Mouse (Mus musculus) gastrocnemius, adult 2 months (tissue): ENCODE results near the gene Cry2. TPM values are rescaled to one million over a fixed set of nuclear protein-coding genes. Genes with fewer than 3 reads are reported as not detected.

Experiments used
- DNase-seq: peaks from one replicate; pipeline ENCODE4 v3.0.0; 2022
- H3K27ac ChIP-seq: fragments of 200-600 bp; 2 replicates; pipeline ENCODE4 v1.8.1; 2022; ENCODE audit warnings: mild to moderate bottlenecking
- H3K4me3 ChIP-seq: fragments of 200-600 bp; 2 replicates; pipeline ENCODE4 v1.8.1; 2022; ENCODE audit warnings: mild to moderate bottlenecking, moderate library complexity
- CTCF ChIP-seq: fragments of 200-600 bp; IDR thresholded peaks from 2 replicates; pipeline ENCODE4 v1.8.1; 2022; ENCODE audit warnings: antibody characterized with exemption, mild to moderate bottlenecking, moderate library complexity
- intact Hi-C: fragments of 180-260 bp; cut with DNase I; formaldehyde crosslinking; loops from one replicate; pipeline ENCODE4 v1.15.1; 2025
- total RNA-seq, 2 experiments: library from RNA; stranded (reverse); gene quantifications; 2 replicates each; pipeline ENCODE4 v1.2.3; 2021

Gene Cry2
- total RNA-seq, 2 experiments from 2014 or later = 12.5 to 26.8 TPM

DNA sequence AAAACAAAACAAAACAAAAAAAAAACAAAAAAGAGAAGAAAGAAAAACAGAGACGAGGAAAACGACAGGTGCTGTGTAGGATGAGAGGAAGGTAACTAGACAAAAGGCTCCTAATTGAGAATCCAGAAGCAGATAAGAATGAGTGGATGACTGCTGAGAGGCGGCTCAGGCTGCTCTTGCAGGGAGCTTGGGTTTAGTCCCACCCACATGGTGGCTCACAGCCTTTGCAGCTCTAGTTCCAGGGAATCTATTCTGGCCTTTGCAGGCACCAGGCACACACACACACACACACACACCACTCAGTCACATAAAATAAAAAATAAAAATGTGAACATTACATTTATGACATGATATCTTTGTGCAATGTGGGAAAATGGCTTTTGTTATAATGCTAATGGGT is 4.7 kb upstream of the Cry2 start:
- intact Hi-C loops = loop anchor here (1.0 to 5.0 kb wide), 5 partner anchors 86 to 451 kb away; no protein-coding TSS in a partner anchor
- no peak for TF ChIP-seq CTCF
- Histone ChIP-seq H3K27ac (no peak overlapping the region), H3K4me3 (no peak overlapping the region)
- DNase-seq = no peak

DNA sequence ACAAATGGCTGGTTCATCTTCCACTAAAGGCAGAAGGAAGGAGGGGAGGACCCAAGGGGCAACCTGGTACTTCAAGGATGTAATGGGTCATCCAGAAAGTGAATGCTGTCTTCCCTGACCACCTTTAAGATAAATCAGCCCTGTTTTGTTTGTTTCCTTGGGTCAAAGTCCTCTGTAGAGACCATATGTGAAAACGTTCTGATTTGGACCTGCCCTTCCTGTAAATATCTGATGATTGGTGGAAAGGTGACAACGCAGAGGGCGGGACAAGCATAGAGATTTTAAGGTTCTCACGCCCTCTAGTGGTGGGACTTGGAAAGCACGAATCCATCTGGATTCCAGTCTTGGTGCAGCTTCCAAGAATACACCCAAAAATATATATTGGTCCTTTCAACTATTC is 4.0 kb upstream of the Cry2 start:
- Histone ChIP-seq H3K27ac (peak overlapping the region; percentile 72), H3K4me3 (peak overlapping the region; percentile 50; the same call in 1 of the 2 replicates)
- intact Hi-C loops = loop anchor here (1.0 to 5.0 kb wide), 6 partner anchors 63 to 451 kb away; partner anchors contain the start of genes Large2 and Pex16
- peak; percentile 85 for DNase-seq
- TF ChIP-seq CTCF = peak; percentile 95

GRCm38 (mm10) chr2:92437366-92437765 is 3.5 kb upstream of the Cry2 start:
- no peak for DNase-seq
- Histone ChIP-seq H3K27ac (peak overlapping the region; percentile 72), H3K4me3 (no peak overlapping the region)
- no peak for TF ChIP-seq CTCF
- intact Hi-C loops = loop anchor here (2.0 to 5.0 kb wide), 5 partner anchors 63 to 450 kb away; partner anchors contain the start of genes Large2 and Pex16

- intact Hi-C loops = loop anchor here (5.0 kb wide), 4 partner anchors 83 to 448 kb away; no protein-coding TSS in a partner anchor
- DNase-seq = no peak
- TF ChIP-seq CTCF = no peak
- peak overlapping the region; percentile 97 for H3K27ac ChIP-seq
- peak overlapping the region; percentile 84 for H3K4me3 ChIP-seq
Observed at GRCm38 (mm10) chr2:92435023-92435422, 1.2 kb upstream of the Cry2 start.

DNA sequence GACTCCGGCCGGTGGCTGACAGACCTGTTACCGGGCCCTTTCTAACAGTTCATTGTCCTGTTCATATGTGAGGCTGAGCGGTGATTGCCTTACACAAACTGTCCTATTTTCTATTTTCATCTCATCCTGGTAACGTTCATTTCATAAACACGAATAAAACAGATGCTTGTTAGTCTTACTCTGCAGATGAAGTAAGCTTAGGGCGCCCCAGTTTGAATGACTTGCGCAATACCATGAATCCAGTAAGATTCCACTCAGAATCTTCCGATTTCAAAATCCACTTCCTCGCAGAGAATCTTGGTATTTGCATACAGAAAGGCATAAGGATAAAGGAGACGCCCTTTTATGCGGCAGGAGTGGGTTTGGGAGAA is 517 bp upstream of the Cry2 start:
- Histone ChIP-seq H3K4me3 (peak overlapping the region; percentile 84), H3K27ac (peak overlapping the region; percentile 97)
- no peak for DNase-seq
- no peak for TF ChIP-seq CTCF
- intact Hi-C loops = no loop called here

DNA sequence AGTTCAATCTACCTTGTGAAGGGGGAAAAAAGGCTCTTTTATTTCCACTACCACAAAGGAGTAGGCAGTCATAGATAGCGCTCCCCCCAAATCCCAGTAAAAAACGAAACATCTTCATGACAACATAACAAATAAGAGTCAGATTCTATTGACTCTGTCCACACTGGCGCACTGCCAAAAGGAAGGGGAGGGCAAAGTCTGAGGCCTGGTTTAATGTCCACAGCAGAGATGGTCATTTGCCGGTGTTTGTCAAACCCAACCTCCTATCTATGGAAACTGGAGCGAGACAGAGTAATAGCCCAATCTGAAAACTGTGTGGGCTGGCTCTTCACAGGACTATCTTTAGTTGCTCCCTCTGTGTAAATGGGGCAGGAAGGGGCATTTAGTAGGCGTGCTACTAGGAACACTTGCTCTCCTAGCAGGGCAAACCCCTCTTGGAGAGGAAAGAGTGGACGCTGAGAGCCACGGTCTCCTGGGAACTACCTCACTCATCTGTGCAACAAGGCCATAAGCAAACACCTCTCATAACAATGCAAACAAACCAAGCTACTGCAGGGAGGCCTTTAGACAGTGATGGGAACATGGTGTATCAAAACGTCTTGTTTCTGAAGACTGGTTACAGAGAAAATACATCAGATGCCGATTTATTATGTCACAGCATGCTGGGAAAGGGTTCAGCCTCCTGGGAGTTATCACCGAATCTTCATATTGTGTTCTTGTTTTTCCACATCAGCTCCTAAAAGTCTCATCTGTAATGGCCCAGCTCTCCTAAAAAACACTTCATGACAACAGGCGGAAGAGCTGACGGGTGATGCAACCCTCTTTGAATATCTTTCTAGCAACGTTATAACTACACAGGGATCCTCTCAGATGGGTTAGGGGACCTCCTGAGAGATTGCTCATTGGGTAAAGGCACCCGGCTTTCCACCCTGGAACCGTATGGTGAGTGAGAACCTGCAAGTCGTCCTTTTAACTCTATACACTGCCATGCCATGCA is 1.2 kb downstream of the Cry2 start:
- Histone ChIP-seq H3K27ac (peak overlapping the region; percentile 97), H3K4me3 (peak overlapping the region; percentile 84)
- DNase-seq = peak; percentile 75
- intact Hi-C loops = no loop called here
- TF ChIP-seq CTCF = no peak

- intact Hi-C loops = no loop called here
- no peak for TF ChIP-seq CTCF
- Histone ChIP-seq H3K27ac (peak overlapping the region; percentile 97), H3K4me3 (peak overlapping the region; percentile 84)
- no peak for DNase-seq
Observed at GRCm38 (mm10) chr2:92431611-92432179, 2.1 kb downstream of the Cry2 start.

GRCm38 (mm10) chr2:92430723-92431541 is 2.9 kb downstream of the Cry2 start:
- H3K4me3 ChIP-seq = peak overlapping the region; percentile 84
- TF ChIP-seq CTCF = no peak; the same call in 1 of the 2 replicates
- peak; percentile 83 for DNase-seq
- intact Hi-C loops = no loop called here
- H3K27ac ChIP-seq = peak overlapping the region; percentile 97

- peak overlapping the region; percentile 84; the same call in 1 of the 2 replicates for H3K4me3 ChIP-seq
- no peak for TF ChIP-seq CTCF
- intact Hi-C loops = no loop called here
- no peak for DNase-seq
- peak overlapping the region; percentile 97 for H3K27ac ChIP-seq
Observed at GRCm38 (mm10) chr2:92430089-92430488, 3.8 kb downstream of the Cry2 start.

- TF ChIP-seq CTCF = no peak
Observed at GRCm38 (mm10) chr2:92427882-92428281, 6.0 kb downstream of the Cry2 start.

GRCm38 (mm10) chr2:92426426-92426825 is 7.4 kb downstream of the Cry2 start:
- intact Hi-C loops = no loop called here
- H3K4me3 ChIP-seq = peak overlapping the region; percentile 21
- peak; percentile 69 for DNase-seq
- no peak for TF ChIP-seq CTCF
- peak overlapping the region; percentile 97 for H3K27ac ChIP-seq

More at GRCm38 (mm10) chr2:92427882-92428281, 6.0 kb downstream of the Cry2 start:
- intact Hi-C loops = no loop called here
- Histone ChIP-seq H3K4me3 (0 out of 2 replicates have a peak overlapping the region, but pooled peaks have one; percentile 1), H3K27ac (peak overlapping the region; percentile 97)
- peak; percentile 75 for DNase-seq

DNA sequence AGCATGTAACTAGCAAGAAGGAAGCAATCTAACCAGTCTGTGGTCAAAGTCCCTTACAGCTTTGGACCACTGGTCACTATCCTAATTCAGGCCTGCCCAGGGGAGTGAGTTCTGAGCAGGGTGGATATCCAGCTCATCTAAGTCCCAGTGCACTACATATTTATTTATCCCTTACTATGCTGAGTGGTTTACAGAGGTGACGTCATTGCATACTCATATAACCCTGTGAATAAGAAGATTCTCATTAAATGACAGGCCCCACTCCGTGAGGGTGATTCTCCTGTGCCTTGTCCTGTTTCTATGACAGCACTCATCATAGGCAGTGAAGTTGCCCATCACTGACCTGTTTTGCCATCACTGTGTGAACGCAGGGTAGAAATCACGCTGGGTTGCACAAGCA is 8.5 kb downstream of the Cry2 start:
- H3K27ac ChIP-seq = peak overlapping the region; percentile 97
- no peak for TF ChIP-seq CTCF
- no peak for DNase-seq
- peak overlapping the region; percentile 44 for H3K4me3 ChIP-seq
- intact Hi-C loops = no loop called here
